Mouse (Mus musculus): ENCODE measurements at regions not wholly inside any gene's neighbourhood (a gene's known extent, or its start where the extent isn't known, plus 50 kb on each side); places are given as distances from the start of the nearest gene placed in this dataset.
"Not testable (repeated sequence)": the region's sequence is repeated elsewhere in the genome, so short reads cannot be mapped to it uniquely, and the experiment has no call there.

- no peak for DNase-seq
- intact Hi-C loops (cut with DNase I) = no loop called here
Observed at GRCm38 (mm10) chr12:93812963-93813733, 1878.9 kb upstream of the Flrt2 start.

DNA sequence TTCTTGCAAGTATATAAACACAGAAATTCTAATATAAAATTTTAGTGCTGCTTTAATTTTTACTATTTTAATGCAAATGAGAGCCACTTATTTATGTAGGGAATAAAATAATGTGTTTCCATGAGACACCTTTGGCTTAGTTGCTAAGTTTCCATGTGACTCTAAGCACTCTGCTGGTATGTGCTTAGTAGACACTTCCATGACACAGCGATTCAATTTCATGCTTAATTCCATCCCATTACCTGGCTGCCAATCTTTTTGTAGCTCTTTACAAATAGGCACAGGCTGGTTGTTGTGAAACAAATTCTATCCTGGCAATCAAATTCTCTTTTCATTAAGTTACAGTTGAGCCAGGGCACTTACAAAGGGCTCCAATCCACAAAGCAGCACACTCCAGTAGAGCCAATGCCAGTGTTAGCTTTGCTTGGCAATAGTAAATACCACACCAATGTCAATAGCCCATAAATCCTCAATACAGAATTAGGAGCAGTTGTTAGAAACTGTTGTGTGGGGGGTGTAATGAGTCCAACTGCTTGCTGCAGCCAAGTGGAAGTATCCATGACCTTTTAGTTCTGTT is 1841.0 kb upstream of the Flrt2 start:
- DNase-seq = no peak
- intact Hi-C loops (cut with DNase I) = no loop called here

DNA sequence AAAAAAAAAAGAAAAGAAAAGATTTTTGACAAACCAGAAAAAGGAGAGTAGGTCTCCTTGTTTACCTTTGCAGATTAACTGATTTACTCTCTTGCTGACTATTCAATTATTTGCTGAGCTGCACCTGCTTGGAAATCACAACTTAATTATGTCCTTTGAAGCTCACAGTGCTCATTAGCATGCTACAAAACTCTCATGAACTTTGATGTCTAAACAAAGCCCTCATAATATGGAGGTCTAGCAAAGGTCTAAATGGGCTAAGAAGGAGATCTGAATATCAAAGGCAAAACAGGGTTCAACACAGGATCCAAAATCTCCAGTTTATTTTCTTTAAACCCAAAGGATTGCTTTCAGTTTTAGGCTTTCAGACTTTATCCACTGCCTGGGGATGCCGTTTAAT is 1840.4 kb upstream of the Flrt2 start:
- intact Hi-C loops (cut with DNase I) = no loop called here
- DNase-seq = no peak

- DNase-seq = no peak
- intact Hi-C loops (cut with DNase I) = no loop called here
Observed at GRCm38 (mm10) chr12:93885946-93886345, 1806.1 kb upstream of the Flrt2 start.

DNA sequence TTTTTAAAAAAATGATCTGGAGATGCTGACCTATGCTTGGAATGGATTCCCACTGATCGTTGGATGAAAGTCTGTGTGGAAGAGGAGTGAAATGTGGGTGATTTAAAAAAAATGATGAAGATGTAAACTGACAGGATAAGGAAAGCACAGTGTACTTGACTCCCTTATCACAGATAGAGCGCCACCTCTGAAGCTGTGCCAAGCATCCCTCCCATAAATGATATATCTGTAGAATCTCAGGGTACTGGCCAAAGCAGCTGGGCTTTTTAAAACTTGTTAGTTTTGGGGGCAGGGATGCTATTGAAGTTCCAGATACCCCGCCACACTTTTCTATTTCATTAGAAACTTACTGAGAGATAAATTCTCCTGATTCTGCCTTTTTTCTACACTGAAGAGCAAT is 1801.9 kb upstream of the Flrt2 start:
- DNase-seq = no peak
- intact Hi-C loops (cut with DNase I) = no loop called here

DNA sequence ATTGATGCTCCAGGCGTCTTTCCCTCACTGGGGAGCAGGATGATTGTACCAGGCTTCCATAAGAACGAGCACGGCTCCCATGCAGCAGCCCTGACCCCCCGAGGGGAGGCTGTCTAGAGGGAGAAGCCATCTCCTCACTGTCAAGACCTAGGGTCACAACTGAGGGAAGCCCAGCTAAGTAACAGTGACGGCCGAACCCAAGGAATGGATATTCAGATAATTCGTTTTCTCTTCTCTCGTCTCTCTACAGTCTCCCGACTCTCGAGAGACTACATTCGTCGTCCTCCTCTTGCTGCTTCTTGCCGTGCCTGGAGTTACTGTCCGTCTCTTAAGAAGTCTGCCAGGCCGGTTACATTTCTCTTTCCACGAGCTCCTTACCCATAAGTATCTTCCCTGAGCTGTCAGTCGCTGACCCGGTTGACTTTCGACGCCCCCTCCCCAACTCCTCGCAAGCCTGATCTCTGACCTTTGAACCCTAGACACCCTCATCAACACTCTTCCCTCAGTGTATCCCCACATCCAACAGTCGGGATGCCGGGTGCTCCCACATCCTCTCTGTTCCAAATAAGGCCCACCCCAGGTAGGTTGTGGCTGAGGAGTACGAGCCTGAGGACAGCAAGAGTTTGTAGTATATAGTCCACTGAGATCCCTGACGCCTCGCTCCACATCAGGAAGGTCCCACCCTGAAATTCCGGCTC is 1763.3 kb upstream of the Flrt2 start:
- intact Hi-C loops (cut with DNase I); DNase-seq: not testable (repeated sequence)

DNA sequence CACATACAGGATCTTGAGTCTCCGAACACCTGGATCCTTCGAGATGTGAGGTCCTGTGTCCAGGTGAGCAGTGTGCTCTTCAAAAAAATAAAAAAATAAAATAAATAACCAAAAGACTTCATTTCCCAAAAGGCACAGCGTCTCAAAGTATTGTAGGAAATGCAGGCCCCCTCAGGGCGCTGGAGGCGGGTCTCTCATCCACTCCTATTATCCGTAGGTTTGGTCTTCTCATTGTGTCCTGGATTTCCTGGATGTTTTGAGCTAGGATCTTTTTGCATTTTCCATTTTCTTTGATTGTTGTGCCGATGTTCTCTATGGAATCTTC is 1762.8 kb upstream of the Flrt2 start:
- not testable (repeated sequence) for DNase-seq

DNA sequence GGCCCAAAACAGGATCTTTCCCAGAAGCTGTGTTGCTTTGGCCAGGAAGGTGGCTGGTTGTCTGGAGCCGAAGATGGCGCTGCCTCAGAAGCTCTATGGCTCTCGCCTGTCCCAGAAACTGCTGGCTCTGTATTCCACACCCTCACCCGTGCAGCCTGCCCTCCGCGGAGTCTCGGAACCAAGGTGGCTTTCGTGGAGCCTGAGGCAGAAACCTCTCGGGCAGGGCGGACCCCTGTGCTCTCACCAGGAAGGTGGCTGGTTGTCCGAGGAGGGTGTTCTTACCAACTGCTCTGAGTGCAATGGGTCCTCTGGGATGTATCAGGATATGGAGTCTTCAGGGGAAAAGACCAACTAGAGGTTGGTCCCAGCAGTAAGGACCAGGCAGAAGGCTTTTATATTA is 1761.8 kb upstream of the Flrt2 start:
- intact Hi-C loops (cut with DNase I); DNase-seq: not testable (repeated sequence)

More for the DNA sequence above, 1762.8 kb upstream of the Flrt2 start:
- intact Hi-C loops (cut with DNase I) = not testable (repeated sequence)

DNA sequence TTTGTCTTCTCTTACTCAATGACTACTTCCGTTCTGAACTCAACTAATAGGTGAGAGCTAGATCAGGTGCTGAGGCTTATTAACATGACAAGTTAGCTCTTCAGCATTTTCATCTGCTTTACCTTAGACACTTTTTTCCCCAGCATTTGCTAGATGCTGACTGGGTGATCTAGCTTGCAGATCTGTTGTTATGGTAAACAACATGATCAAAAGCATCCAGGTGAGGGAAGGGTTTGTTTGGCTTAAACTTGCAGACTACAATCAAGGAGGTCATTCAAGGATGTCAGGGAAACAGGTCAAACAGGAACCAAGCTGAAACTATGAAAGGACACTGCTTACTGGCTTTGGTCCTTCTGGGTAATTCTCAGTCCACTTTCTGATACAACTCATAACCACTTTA is 1731.2 kb upstream of the Flrt2 start:
- intact Hi-C loops (cut with DNase I) = no loop called here
- no peak for DNase-seq

- intact Hi-C loops (cut with DNase I) = no loop called here
- no peak for DNase-seq
Observed at GRCm38 (mm10) chr12:93981307-93981706, 1710.7 kb upstream of the Flrt2 start.

GRCm38 (mm10) chr12:93991531-93991930 is 1700.5 kb upstream of the Flrt2 start:
- no peak for DNase-seq
- intact Hi-C loops (cut with DNase I) = no loop called here

- intact Hi-C loops (cut with DNase I) = no loop called here
- no peak for DNase-seq
Observed at GRCm38 (mm10) chr12:93993875-93994274, 1698.2 kb upstream of the Flrt2 start.

- intact Hi-C loops (cut with DNase I) = no loop called here
Observed at GRCm38 (mm10) chr12:94015946-94016345, 1676.1 kb upstream of the Flrt2 start.

DNA sequence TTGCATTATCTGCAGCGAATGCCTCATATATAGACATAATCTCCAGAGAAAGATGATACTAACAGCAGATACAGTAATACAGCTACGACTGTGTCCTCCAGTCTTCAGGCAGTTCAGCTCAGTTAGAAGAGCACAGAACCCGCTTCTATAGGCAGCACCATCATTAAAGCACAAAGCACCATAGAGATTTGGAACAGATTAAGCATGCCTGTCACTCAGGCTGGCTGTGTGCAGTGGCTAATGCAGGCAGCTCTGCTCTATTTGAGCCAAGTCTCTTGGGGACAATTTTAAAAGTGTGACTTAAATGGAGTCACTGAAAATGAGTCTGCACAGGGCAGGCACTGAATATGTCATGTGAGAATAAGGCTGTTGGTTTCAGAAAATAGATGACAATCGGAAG is 1660.7 kb upstream of the Flrt2 start:
- intact Hi-C loops (cut with DNase I) = no loop called here
- no peak for DNase-seq

More at GRCm38 (mm10) chr12:94015946-94016345, 1676.1 kb upstream of the Flrt2 start:
- DNase-seq = no peak

- no peak for DNase-seq
- intact Hi-C loops (cut with DNase I) = no loop called here
Observed at GRCm38 (mm10) chr12:94047972-94048371, 1644.1 kb upstream of the Flrt2 start.

DNA sequence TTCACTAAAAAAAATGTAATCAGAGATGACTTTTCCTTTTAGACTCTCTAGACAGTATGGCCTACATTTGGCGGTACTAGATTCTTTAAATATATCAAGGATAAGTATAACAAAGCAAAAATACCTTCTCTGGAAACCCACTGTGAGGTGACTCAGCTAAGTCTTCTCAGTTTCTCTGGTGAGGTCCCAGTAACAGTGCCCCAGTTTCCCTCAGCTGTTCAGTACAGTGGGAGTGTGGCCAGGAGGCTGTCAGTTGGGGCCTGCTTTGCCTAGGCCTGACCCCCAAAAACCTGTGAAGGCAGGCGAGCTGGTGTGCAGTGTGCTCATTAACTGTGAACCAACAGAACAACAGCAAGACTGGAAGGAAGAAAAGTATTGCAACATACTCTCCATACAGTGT is 1634.3 kb upstream of the Flrt2 start:
- intact Hi-C loops (cut with DNase I) = no loop called here
- no peak for DNase-seq

DNA sequence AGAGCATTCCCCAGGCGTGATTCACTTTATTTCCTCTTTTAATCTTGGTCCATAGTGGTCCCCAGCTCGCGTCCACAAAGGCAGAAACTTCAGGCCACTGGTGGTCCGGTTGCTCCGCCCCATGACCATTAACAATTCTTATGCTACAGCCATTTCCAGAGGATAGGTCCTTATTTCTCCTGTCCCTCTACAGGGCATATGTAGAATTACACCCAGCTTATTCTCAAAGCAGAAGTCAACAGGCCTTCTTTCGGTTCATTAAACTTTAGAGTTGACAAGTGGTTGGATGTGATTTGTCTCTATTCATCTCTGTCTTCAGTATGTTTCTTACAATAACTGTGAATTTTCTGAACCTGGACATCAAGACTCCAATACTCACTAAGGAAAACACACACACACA is 1632.4 kb upstream of the Flrt2 start:
- no peak for DNase-seq
- intact Hi-C loops (cut with DNase I) = no loop called here

DNA sequence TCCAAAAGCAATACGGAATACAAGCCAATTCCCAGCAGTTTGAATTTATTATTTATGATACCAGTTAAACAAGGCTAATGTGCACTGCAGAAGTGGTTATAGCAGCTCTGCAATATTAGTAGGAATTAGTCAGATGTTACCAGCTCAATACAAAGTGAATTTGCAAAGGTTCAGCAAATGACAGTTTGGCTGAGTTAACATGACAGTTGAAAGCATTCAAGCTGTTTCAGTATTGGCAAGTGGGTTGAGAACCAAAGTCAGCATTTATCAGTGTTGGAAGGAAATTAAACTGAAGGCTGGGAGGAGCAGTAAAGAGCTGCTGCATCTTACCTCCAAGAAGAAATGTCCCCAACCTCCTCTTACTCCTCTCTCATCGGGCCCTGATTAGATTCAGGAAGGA is 1631.7 kb upstream of the Flrt2 start:
- intact Hi-C loops (cut with DNase I) = no loop called here
- DNase-seq = no peak

- intact Hi-C loops (cut with DNase I) = no loop called here
- DNase-seq = no peak
Observed at GRCm38 (mm10) chr12:94066444-94067152, 1625.4 kb upstream of the Flrt2 start.

DNA sequence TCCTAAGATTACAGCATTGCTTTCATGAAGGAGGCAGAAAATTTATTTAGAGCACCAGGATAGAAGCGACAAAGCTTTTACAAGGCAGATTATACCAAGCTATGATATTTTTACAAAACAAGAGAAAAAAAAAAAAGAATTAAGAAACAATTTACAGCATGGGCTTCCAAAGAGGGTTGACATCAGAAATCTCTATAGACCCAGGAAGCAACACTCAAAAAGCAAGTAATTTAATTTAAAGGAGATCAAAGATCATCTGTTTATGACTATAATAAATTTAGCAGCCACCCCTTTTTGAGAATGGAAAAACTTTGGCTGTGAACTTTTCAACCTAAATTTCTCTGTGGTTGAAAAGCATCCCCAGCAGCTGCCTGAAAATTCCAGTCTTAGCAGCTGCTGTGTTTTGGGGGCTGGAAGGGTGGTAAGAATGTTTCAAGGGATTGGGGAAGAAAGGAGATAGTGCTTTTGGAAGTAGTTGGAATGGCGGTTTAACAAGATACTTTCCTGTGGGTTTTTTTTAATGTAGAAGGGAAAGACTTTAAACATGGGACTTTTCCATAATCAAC is 1621.0 kb upstream of the Flrt2 start:
- intact Hi-C loops (cut with DNase I) = no loop called here
- no peak for DNase-seq

DNA sequence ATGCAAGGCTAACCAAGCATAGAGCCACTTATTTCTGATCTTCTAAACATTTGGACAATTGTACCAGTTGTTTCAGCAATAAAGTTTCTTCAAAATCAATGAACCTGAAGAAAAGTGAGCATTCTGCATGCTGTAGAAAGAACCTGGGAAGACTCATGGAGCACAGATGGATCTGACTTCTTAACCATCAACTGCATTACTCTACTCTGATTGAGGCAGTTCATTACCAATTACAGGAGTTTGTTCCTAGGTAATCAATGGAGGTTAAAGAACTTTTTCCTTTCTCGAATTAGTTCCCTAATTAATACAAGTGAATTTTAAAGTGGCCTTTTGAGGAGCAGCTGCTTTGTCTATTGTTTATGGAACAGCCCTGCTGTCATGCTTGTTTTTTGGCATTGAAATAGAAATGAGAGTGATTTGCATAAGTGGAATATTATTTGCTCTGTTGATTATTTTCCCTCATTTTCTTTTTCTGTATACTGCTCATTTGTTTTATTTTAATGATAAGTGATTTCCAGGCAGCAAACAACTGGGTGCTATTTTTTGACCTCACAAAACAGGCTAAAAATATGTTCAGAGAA is 1586.4 kb upstream of the Flrt2 start:
- no peak for DNase-seq
- intact Hi-C loops (cut with DNase I) = no loop called here
